Mouse (Mus musculus) liver, adult (tissue): ENCODE data around the gene Gm20911.
"Not testable (repeated sequence)": the region's sequence is repeated elsewhere in the genome, so short reads cannot be mapped to it uniquely, and the experiment has no call there.

Experiments used
- GATA4 ChIP-seq: IDR thresholded peaks from 2 replicates; pipeline ENCODE4 v1.6.1; 2014; ENCODE audit warnings: mild to moderate bottlenecking, low read length; ENCODE audit not compliant: insufficient replicate concordance

Gene Gm20911

GRCm38 (mm10) chrY:81457707-81458106, at the start of gene Gm20911:
Gm20911 (plus strand) TSS chrY:81458007.
- not testable (repeated sequence) for TF ChIP-seq GATA4
